Mouse (Mus musculus) heart, embryonic 14.5 days (tissue): ENCODE measurements at regions not wholly inside any gene's neighbourhood (a gene's known extent, or its start where the extent isn't known, plus 50 kb on each side); places are given as distances from the start of the nearest gene placed in this dataset.

Experiments used
- ATAC-seq: fragments of 200-750 bp; cut with Nextera tagmentation; 2 replicates; pipeline ENCODE4 v1.8.0; 2017; ENCODE audit warnings: low read depth, moderate TSS enrichment; ENCODE audit not compliant: insufficient number of reproducible peaks, insufficient read depth, low FRiP score
- H3K27ac ChIP-seq, 2 experiments: fragments of 200-500 bp in 1 of 2; fragments of 300-500 bp in 1 of 2; sonication (generic) in 1 of 2; replicated peaks in 1 of 2; 2 replicates each; pipeline ENCODE4 v1.5.1; 2012 to 2014; ENCODE audit warnings: low read depth in 2 of 2, low read length in 2 of 2, control low read depth in 1 of 2, mild to moderate bottlenecking in 1 of 2, mixed read lengths in 1 of 2; ENCODE audit not compliant: control insufficient read depth in 1 of 2, insufficient read depth in 1 of 2
- H3K27me3 ChIP-seq: fragments of 300-500 bp; sonication (generic); 2 replicates; pipeline ENCODE4 v1.6.1; 2014; ENCODE audit warnings: mild to moderate bottlenecking, low read length, control low read depth; ENCODE audit not compliant: control insufficient read depth, insufficient read depth
- H3K36me3 ChIP-seq: fragments of 300-500 bp; sonication (generic); 2 replicates; pipeline ENCODE4 v1.6.1; 2014; ENCODE audit warnings: mild to moderate bottlenecking, control low read depth, low read length, mixed read lengths; ENCODE audit not compliant: control insufficient read depth, insufficient read depth
- H3K4me1 ChIP-seq, 2 experiments: fragments of 200-500 bp in 1 of 2; fragments of 300-500 bp in 1 of 2; sonication (generic) in 1 of 2; 2 replicates each; pipeline ENCODE4 v1.6.1; 2012 to 2014; ENCODE audit warnings: low read length in 2 of 2, control low read depth in 1 of 2, mixed read lengths in 1 of 2; ENCODE audit not compliant: control insufficient read depth in 2 of 2, insufficient read depth in 2 of 2
- H3K4me2 ChIP-seq: fragments of 300-500 bp; sonication (generic); 2 replicates; pipeline ENCODE4 v1.6.1; 2014; ENCODE audit warnings: mild to moderate bottlenecking, low read length
- H3K4me3 ChIP-seq, 2 experiments: fragments of 200-500 bp in 1 of 2; fragments of 300-500 bp in 1 of 2; sonication (generic) in 1 of 2; 2 replicates each; pipeline ENCODE4 v1.5.1; 2012 to 2014; ENCODE audit warnings: low read length in 2 of 2, mild to moderate bottlenecking in 2 of 2, control low read depth in 1 of 2, low read depth in 1 of 2, moderate library complexity in 1 of 2; ENCODE audit not compliant: control insufficient read depth in 1 of 2, insufficient read depth in 1 of 2
- H3K9ac ChIP-seq: fragments of 300-500 bp; sonication (generic); 2 replicates; pipeline ENCODE4 v1.6.1; 2014; ENCODE audit warnings: mild to moderate bottlenecking, low read length
- H3K9me3 ChIP-seq: fragments of 300-500 bp; sonication (generic); 2 replicates; pipeline ENCODE4 v1.6.1; 2016; ENCODE audit warnings: low read length, control low read depth; ENCODE audit not compliant: control insufficient read depth
- WGBS: fragments of 180-500 bp; shearing (Covaris S2); extraction: QIAGEN DNeasy Blood & Tissue Kit; methylation state at CpG from one replicate; pipeline ENCODE4 v1.1.7; 2014; 5-methylcytosine and 5-hydroxymethylcytosine counted together

GRCm38 (mm10) chr1:52366386-52366785 is 133.4 kb upstream of the Gls start:
- Histone ChIP-seq H3K9ac (no peak overlapping the region), H3K9me3 (no peaks in the 10 kb centered on the region), H3K36me3 (no peaks in the 10 kb centered on the region), H3K4me1 (peaks cover 0 to 18% of the 10 kb centered on the region in 2 experiments; a peak in 2 of 4 replicates), H3K27ac (peak overlapping the region in 1 of 2 experiments; percentile 3; a peak in 1 of 4 replicates), H3K4me3 (no peak overlapping the region), H3K4me2 (peak overlapping the region; percentile 19; the same call in 1 of the 2 replicates), H3K27me3 (no peaks in the 10 kb centered on the region)
- WGBS: 20% methylated on average over 7 of the region's 7 CpGs
- no peak for ATAC-seq

GRCm38 (mm10) chr1:52363625-52364024 is 130.6 kb upstream of the Gls start:
- WGBS: 76% methylated on average over 3 of the region's 3 CpGs
- Histone ChIP-seq H3K27me3 (no peaks in the 10 kb centered on the region), H3K27ac (no peak overlapping the region), H3K4me1 (peaks cover 0 to 18% of the 10 kb centered on the region in 2 experiments; a peak in 2 of 4 replicates), H3K4me3 (no peak overlapping the region), H3K36me3 (no peaks in the 10 kb centered on the region), H3K9me3 (no peaks in the 10 kb centered on the region), H3K4me2 (no peak overlapping the region), H3K9ac (no peak overlapping the region)
- ATAC-seq: no peak

- Histone ChIP-seq H3K9me3 (no peaks in the 10 kb centered on the region), H3K27me3 (no peaks in the 10 kb centered on the region), H3K4me2 (no peak overlapping the region), H3K9ac (no peak overlapping the region), H3K36me3 (no peaks in the 10 kb centered on the region), H3K27ac (no peak overlapping the region), H3K4me1 (peaks cover 0 to 18% of the 10 kb centered on the region in 2 experiments; a peak in 2 of 4 replicates), H3K4me3 (no peak overlapping the region)
- ATAC-seq: no peak
Measured at GRCm38 (mm10) chr1:52362976-52363375, 129.9 kb upstream of the Gls start.

- Histone ChIP-seq H3K36me3 (no peaks in the 10 kb centered on the region), H3K4me1 (peaks cover 0 to 9% of the 10 kb centered on the region in 2 experiments; a peak in 1 of 4 replicates), H3K27me3 (no peaks in the 10 kb centered on the region), H3K27ac (peak overlapping the region; percentile 43 to 58; a peak in 1 of 4 replicates), H3K9me3 (no peaks in the 10 kb centered on the region), H3K9ac (no peak overlapping the region), H3K4me2 (no peak overlapping the region), H3K4me3 (no peak overlapping the region)
- WGBS: 39% methylated on average over 6 of the region's 6 CpGs
- ATAC-seq: peak; percentile 85
Measured at GRCm38 (mm10) chr1:52354041-52354582, 121.1 kb upstream of the Gls start.

DNA sequence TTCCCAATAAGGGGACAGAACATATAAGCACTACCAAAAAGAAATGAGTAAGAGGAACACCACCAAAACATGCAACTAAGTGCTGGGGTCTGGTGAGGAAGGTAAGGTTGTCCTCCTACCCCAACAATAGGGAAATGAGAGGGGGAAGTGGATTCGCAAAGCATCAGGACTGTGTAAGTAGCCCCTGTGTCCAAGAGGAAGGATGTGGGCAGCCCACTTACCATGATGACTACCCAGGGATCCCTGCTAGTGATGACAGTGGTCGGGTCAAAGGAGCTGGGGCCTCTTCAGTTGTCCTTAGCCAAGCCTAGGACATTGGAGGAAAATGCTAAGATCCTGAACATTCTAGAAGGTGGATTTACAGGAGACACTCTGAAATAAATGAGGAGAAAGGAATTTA is 109.1 kb upstream of the Gls start:
- no peak overlapping the region for H3K4me2 ChIP-seq
- no peaks in the 10 kb centered on the region for H3K27me3 ChIP-seq
- 85% methylated on average over 2 of the region's 2 CpGs for WGBS
- H3K27ac ChIP-seq: no peak overlapping the region
- ATAC-seq: no peak
- no peak overlapping the region for H3K9ac ChIP-seq
- no peak overlapping the region for H3K4me3 ChIP-seq
- no peaks in the 10 kb centered on the region for H3K4me1 ChIP-seq
- H3K9me3 ChIP-seq: no peaks in the 10 kb centered on the region
- H3K36me3 ChIP-seq: no peaks in the 10 kb centered on the region

DNA sequence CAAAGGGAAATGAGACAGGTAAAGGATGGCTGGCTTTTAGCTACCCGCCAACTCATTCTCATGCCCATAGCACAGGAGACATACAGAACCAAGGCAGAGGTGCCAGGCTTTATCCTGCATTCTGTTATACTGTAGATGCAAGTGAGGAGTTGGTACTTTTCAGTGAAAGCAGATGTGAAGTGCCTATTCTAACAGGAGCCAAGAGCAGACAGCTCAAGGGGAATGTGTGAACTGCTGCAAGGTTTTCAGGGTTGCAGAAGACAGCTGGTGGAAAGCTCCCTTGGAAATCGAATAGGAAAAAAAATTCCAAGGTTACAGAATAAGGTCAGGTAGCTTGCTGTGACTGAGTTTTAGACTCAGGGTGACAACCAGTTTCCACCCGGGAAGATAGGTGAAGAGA is 105.7 kb upstream of the Gls start:
- H3K36me3 ChIP-seq: no peaks in the 10 kb centered on the region
- no peak overlapping the region for H3K9ac ChIP-seq
- H3K4me3 ChIP-seq: no peak overlapping the region
- H3K9me3 ChIP-seq: no peaks in the 10 kb centered on the region
- H3K4me1 ChIP-seq: no peaks in the 10 kb centered on the region
- WGBS: 72% methylated on average over 3 of the region's 3 CpGs
- no peak overlapping the region for H3K4me2 ChIP-seq
- H3K27me3 ChIP-seq: no peaks in the 10 kb centered on the region
- no peak for ATAC-seq
- H3K27ac ChIP-seq: no peak overlapping the region

- no peak for ATAC-seq
- H3K4me1 ChIP-seq: no peaks in the 10 kb centered on the region
- H3K4me2 ChIP-seq: no peak overlapping the region
- H3K9ac ChIP-seq: no peak overlapping the region
- H3K36me3 ChIP-seq: no peaks in the 10 kb centered on the region
- no peaks in the 10 kb centered on the region for H3K27me3 ChIP-seq
- H3K4me3 ChIP-seq: no peak overlapping the region
- H3K27ac ChIP-seq: no peak overlapping the region
- 77% methylated on average over 6 of the region's 6 CpGs for WGBS
- no peaks in the 10 kb centered on the region for H3K9me3 ChIP-seq
Measured at GRCm38 (mm10) chr1:52338243-52338642, 105.2 kb upstream of the Gls start.

DNA sequence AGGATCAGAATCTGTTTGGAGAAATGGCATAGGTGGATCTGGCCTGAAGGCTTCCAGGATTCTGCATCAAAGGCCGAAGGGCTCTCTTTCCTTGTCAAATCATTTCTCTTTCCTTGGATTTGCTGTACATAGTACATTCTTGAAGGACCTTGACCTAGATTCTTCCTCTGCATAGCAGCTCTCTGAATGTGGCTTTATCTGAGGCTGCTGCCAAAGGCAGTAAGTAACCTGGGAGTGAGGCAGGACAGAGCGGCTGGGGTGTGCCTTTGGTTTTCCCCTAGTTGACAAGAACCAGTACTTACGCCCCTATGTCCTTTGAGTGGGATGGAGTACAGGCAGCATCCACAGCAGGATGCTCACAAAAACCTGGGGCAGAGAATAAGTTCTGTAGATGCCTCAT is 103.7 kb upstream of the Gls start:
- H3K4me2 ChIP-seq: no peak overlapping the region
- no peak overlapping the region for H3K27ac ChIP-seq
- H3K27me3 ChIP-seq: no peaks in the 10 kb centered on the region
- H3K4me3 ChIP-seq: no peak overlapping the region
- H3K9me3 ChIP-seq: no peaks in the 10 kb centered on the region
- WGBS: 65% methylated on average over 3 of the region's 3 CpGs
- ATAC-seq: no peak
- no peak overlapping the region for H3K9ac ChIP-seq
- no peaks in the 10 kb centered on the region for H3K36me3 ChIP-seq
- H3K4me1 ChIP-seq: no peaks in the 10 kb centered on the region
